Mouse (Mus musculus) cortical plate, adult 2 months (tissue): ENCODE measurements at regions not wholly inside any gene's neighbourhood (a gene's known extent, or its start where the extent isn't known, plus 50 kb on each side); places are given as distances from the start of the nearest gene placed in this dataset.

Experiments used
- H3K27ac ChIP-seq: fragments of 200-500 bp; 2 replicates; pipeline ENCODE4 v1.5.1; 2012; ENCODE audit warnings: low read length, control low read depth, inconsistent platforms; ENCODE audit not compliant: insufficient read depth
- H3K4me1 ChIP-seq: fragments of 200-500 bp; 2 replicates; pipeline ENCODE4 v1.6.1; 2011; ENCODE audit warnings: low read length; ENCODE audit not compliant: control insufficient read depth, insufficient read depth
- H3K4me3 ChIP-seq: fragments of 200-500 bp; 2 replicates; pipeline ENCODE4 v1.5.1; 2011; ENCODE audit warnings: mild to moderate bottlenecking, low read length, control low read depth; ENCODE audit not compliant: insufficient read depth
- CTCF ChIP-seq: fragments of 200-500 bp; IDR thresholded peaks from 2 replicates; pipeline ENCODE4 v1.5.1; 2011; ENCODE audit warnings: mild to moderate bottlenecking, control low read depth, low read length; ENCODE audit not compliant: insufficient read depth; ENCODE audit errors: extremely low read depth
- POLR2A ChIP-seq: fragments of 200-500 bp; IDR thresholded peaks from 2 replicates; pipeline ENCODE4 v1.6.1; 2011; ENCODE audit warnings: mild to moderate bottlenecking, low read length, control low read depth; ENCODE audit not compliant: insufficient read depth; ENCODE audit errors: extremely low read depth

GRCm38 (mm10) chr2:172732453-172733210, 183.2 kb downstream of the Tfap2c start:
- Histone ChIP-seq H3K4me1 (no peaks in the 10 kb centered on the region), H3K4me3 (no peak overlapping the region), H3K27ac (no peak overlapping the region)
- TF ChIP-seq CTCF (no peak), POLR2A (no peak)

- no peak for TF ChIP-seq POLR2A
- TF ChIP-seq CTCF = no peak
- no peak overlapping the region for H3K27ac ChIP-seq
Observed at GRCm38 (mm10) chr2:172733403-172733995, 184.1 kb downstream of the Tfap2c start.

GRCm38 (mm10) chr2:172735621-172736020, 186.2 kb downstream of the Tfap2c start:
- no peak overlapping the region for H3K27ac ChIP-seq
- TF ChIP-seq POLR2A (no peak), CTCF (no peak)
- H3K4me1 ChIP-seq = no peaks in the 10 kb centered on the region
- no peak overlapping the region for H3K4me3 ChIP-seq

More at GRCm38 (mm10) chr2:172733403-172733995, 184.1 kb downstream of the Tfap2c start:
- H3K4me1 ChIP-seq = no peaks in the 10 kb centered on the region
- no peak overlapping the region for H3K4me3 ChIP-seq

GRCm38 (mm10) chr2:172739041-172739491, 189.7 kb downstream of the Tfap2c start:
- no peak overlapping the region for H3K4me3 ChIP-seq
- no peak overlapping the region for H3K27ac ChIP-seq
- no peaks in the 10 kb centered on the region for H3K4me1 ChIP-seq
- TF ChIP-seq POLR2A = no peak
- TF ChIP-seq CTCF = no peak

GRCm38 (mm10) chr2:172739529-172739928, 190.1 kb downstream of the Tfap2c start:
- TF ChIP-seq CTCF (no peak), POLR2A (no peak)
- H3K4me3 ChIP-seq = no peak overlapping the region

GRCm38 (mm10) chr2:172751364-172751763, 188.8 kb downstream of the Bmp7 start:
- Histone ChIP-seq H3K4me1 (no peaks in the 10 kb centered on the region), H3K4me3 (no peak overlapping the region), H3K27ac (no peak overlapping the region)
- no peak for TF ChIP-seq POLR2A
- no peak for TF ChIP-seq CTCF

More at GRCm38 (mm10) chr2:172739529-172739928, 190.1 kb downstream of the Tfap2c start:
- Histone ChIP-seq H3K27ac (no peak overlapping the region), H3K4me1 (no peaks in the 10 kb centered on the region)

GRCm38 (mm10) chr2:172755686-172756471, 184.2 kb downstream of the Bmp7 start:
- no peak overlapping the region for H3K27ac ChIP-seq
- no peak for TF ChIP-seq CTCF

GRCm38 (mm10) chr2:172756472-172756860, 183.7 kb downstream of the Bmp7 start:
- Histone ChIP-seq H3K4me1 (peaks cover 2% of the 10 kb centered on the region; the same call in 1 of the 2 replicates), H3K27ac (no peak overlapping the region), H3K4me3 (no peak overlapping the region)
- TF ChIP-seq CTCF (no peak), POLR2A (no peak)

More at GRCm38 (mm10) chr2:172755686-172756471, 184.2 kb downstream of the Bmp7 start:
- Histone ChIP-seq H3K4me3 (no peak overlapping the region), H3K4me1 (peaks cover 2% of the 10 kb centered on the region; the same call in 1 of the 2 replicates)

- H3K4me1 ChIP-seq = peaks cover 2% of the 10 kb centered on the region; the same call in 1 of the 2 replicates
- H3K27ac ChIP-seq = no peak overlapping the region
- no peak overlapping the region for H3K4me3 ChIP-seq
- TF ChIP-seq CTCF (peak; percentile 66), POLR2A (no peak)
Observed at GRCm38 (mm10) chr2:172758497-172758896, 181.6 kb downstream of the Bmp7 start.

GRCm38 (mm10) chr2:172765260-172765659, 174.9 kb downstream of the Bmp7 start:
- TF ChIP-seq POLR2A (no peak), CTCF (no peak)
- H3K4me1 ChIP-seq = no peaks in the 10 kb centered on the region

More at GRCm38 (mm10) chr2:172765260-172765659, 174.9 kb downstream of the Bmp7 start:
- H3K27ac ChIP-seq = no peak overlapping the region
- H3K4me3 ChIP-seq = no peak overlapping the region
